Mouse (Mus musculus): ENCODE data around the gene Trappc5. TPM values are rescaled to one million over a fixed set of nuclear protein-coding genes. Genes with fewer than 3 reads are reported as not detected.

The Trappc5 gene
- total RNA-seq, 2 experiments from 2014 or later, result 18.2 to 20.7 TPM

- intact Hi-C loops (cut with DNase I), result loop anchor here (10.0 kb wide), 1 partner anchor 325 kb away; the partner anchor contains the start of gene A430078G23Rik
- no peak for TF ChIP-seq CTCF (IDR thresholded peaks at IDR 0.05)
- DNase-seq, result no peak
- H3K4me3 ChIP-seq, result no peak overlapping the region
- no peak overlapping the region for H3K27ac ChIP-seq
Observed at GRCm38 (mm10) chr8:3679656-3680055, 3.6 kb downstream of the Trappc5 start.

GRCm38 (mm10) chr8:3682435-3682834, 6.3 kb downstream of the Trappc5 start:
- TF ChIP-seq CTCF (IDR thresholded peaks at IDR 0.05), result no peak
- H3K27ac ChIP-seq, result no peak overlapping the region

GRCm38 (mm10) chr8:3683408-3684176, 7.5 kb downstream of the Trappc5 start:
- H3K27ac ChIP-seq, result no peak overlapping the region
- peak; percentile 45 for DNase-seq
- TF ChIP-seq CTCF (IDR thresholded peaks at IDR 0.05), result no peak
- H3K4me3 ChIP-seq, result no peak overlapping the region
- intact Hi-C loops (cut with DNase I), result no loop called here

More at GRCm38 (mm10) chr8:3682435-3682834, 6.3 kb downstream of the Trappc5 start:
- no peak overlapping the region for H3K4me3 ChIP-seq
- DNase-seq, result no peak
- intact Hi-C loops (cut with DNase I), result no loop called here

- intact Hi-C loops (cut with DNase I), result no loop called here
- Histone ChIP-seq H3K4me3 (no peak overlapping the region), H3K27ac (no peak overlapping the region)
- no peak for DNase-seq
- no peak for TF ChIP-seq CTCF (IDR thresholded peaks at IDR 0.05)
Observed at GRCm38 (mm10) chr8:3684530-3684929, 8.4 kb downstream of the Trappc5 start.

- H3K27ac ChIP-seq, result no peak overlapping the region
- TF ChIP-seq CTCF (IDR thresholded peaks at IDR 0.05), result no peak
- H3K4me3 ChIP-seq, result no peak overlapping the region
- DNase-seq, result no peak
- intact Hi-C loops (cut with DNase I), result no loop called here
Observed at GRCm38 (mm10) chr8:3685422-3685821, 9.3 kb downstream of the Trappc5 start.

GRCm38 (mm10) chr8:3687537-3687936, 11.4 kb downstream of the Trappc5 start:
- DNase-seq, result no peak
- no peak for TF ChIP-seq CTCF (IDR thresholded peaks at IDR 0.05)
- intact Hi-C loops (cut with DNase I), result no loop called here
- H3K27ac ChIP-seq, result no peak overlapping the region
- H3K4me3 ChIP-seq, result no peak overlapping the region

GRCm38 (mm10) chr8:3690774-3691173, 14.7 kb downstream of the Trappc5 start:
- intact Hi-C loops (cut with DNase I), result no loop called here
- Histone ChIP-seq H3K27ac (no peak overlapping the region), H3K4me3 (no peak overlapping the region)
- no peak for DNase-seq
- no peak for TF ChIP-seq CTCF (IDR thresholded peaks at IDR 0.05)

GRCm38 (mm10) chr8:3694121-3694520, 18.0 kb downstream of the Trappc5 start, which contains the start of gene Fcer2a:
Gene Fcer2a, minus strand, starts transcription at chr8:3694175.
- no peak for TF ChIP-seq CTCF (IDR thresholded peaks at IDR 0.05)

GRCm38 (mm10) chr8:3701491-3701890, 25.4 kb downstream of the Trappc5 start:
- DNase-seq, result no peak
- no peak for TF ChIP-seq CTCF (IDR thresholded peaks at IDR 0.05)
- Histone ChIP-seq H3K4me3 (no peak overlapping the region), H3K27ac (no peak overlapping the region)
- intact Hi-C loops (cut with DNase I), result no loop called here

More at GRCm38 (mm10) chr8:3694121-3694520, 18.0 kb downstream of the Trappc5 start, which contains the start of gene Fcer2a:
- DNase-seq, result no peak
- no peak within 1 kb of the TSS for H3K27ac ChIP-seq
- intact Hi-C loops (cut with DNase I), result no loop called here
- no peak within 1 kb of the TSS for H3K4me3 ChIP-seq

GRCm38 (mm10) chr8:3705711-3706110, 29.6 kb downstream of the Trappc5 start:
- intact Hi-C loops (cut with DNase I), result no loop called here
- DNase-seq, result no peak
- Histone ChIP-seq H3K4me3 (no peak overlapping the region), H3K27ac (no peak overlapping the region)
- peak; percentile 34 for TF ChIP-seq CTCF (IDR thresholded peaks at IDR 0.05)

- Histone ChIP-seq H3K4me3 (no peak overlapping the region), H3K27ac (no peak overlapping the region)
- DNase-seq, result no peak
- TF ChIP-seq CTCF (IDR thresholded peaks at IDR 0.05), result no peak
- intact Hi-C loops (cut with DNase I), result no loop called here
Observed at GRCm38 (mm10) chr8:3707611-3708010, 31.5 kb downstream of the Trappc5 start.

- TF ChIP-seq CTCF (IDR thresholded peaks at IDR 0.05), result no peak
- DNase-seq, result no peak
- Histone ChIP-seq H3K27ac (no peak overlapping the region), H3K4me3 (no peak overlapping the region)
- intact Hi-C loops (cut with DNase I), result no loop called here
Observed at GRCm38 (mm10) chr8:3710312-3710711, 34.2 kb downstream of the Trappc5 start.

GRCm38 (mm10) chr8:3711646-3712045, 35.5 kb downstream of the Trappc5 start:
- TF ChIP-seq CTCF (IDR thresholded peaks at IDR 0.05), result no peak
- no peak for DNase-seq
- no peak overlapping the region for H3K4me3 ChIP-seq
- peak overlapping the region; percentile 31; the same call in 1 of the 2 replicates for H3K27ac ChIP-seq
- intact Hi-C loops (cut with DNase I), result no loop called here

Measured in gastrocnemius, adult 2 months (tissue).